Mouse (Mus musculus): ENCODE data around the gene Copg1. TPM values are rescaled to one million over a fixed set of nuclear protein-coding genes. Genes with fewer than 3 reads are reported as not detected.

Gene Copg1
- 27.1 TPM for polyA plus RNA-seq (2014; fragmentation: Illumina TruSeq; extraction: RNeasy Lipid Tissue Mini Kit (QIAGEN cat#74804); ENCODE audit: low read depth, low replicate concordance)

GRCm38 (mm10) chr6:87887594-87888233 lies at the start of gene Copg1:
Copg1 (plus strand) TSS chr6:87887814.

GRCm38 (mm10) chr6:87838551-87839197 lies 48.9 kb upstream of the Copg1 start, which contains the start of gene Isy1:
Isy1 (minus strand) TSS chr6:87838798.

GRCm38 (mm10) chr6:87850900-87851614 lies 36.6 kb upstream of the Copg1 start, which contains the start of gene Cnbp:
Cnbp (minus strand) TSS chr6:87851106.

GRCm38 (mm10) chr6:87913661-87914325 lies 26.2 kb downstream of the Copg1 start, which contains the start of gene Hmces:
Hmces (plus strand) TSS chr6:87913935.

Other genes starting within 250 kb of the Copg1 start
- gene Aplf, start 215.6 kb upstream of the Copg1 start, polyA plus RNA-seq (2014; fragmentation: Illumina TruSeq; extraction: RNeasy Lipid Tissue Mini Kit (QIAGEN cat#74804); ENCODE audit: low read depth, low replicate concordance): 13.8 TPM
- gene Efcc1, start 156.9 kb upstream of the Copg1 start, polyA plus RNA-seq (2014; fragmentation: Illumina TruSeq; extraction: RNeasy Lipid Tissue Mini Kit (QIAGEN cat#74804); ENCODE audit: low read depth, low replicate concordance): not detected
- gene Gp9, start 109.7 kb upstream of the Copg1 start, polyA plus RNA-seq (2014; fragmentation: Illumina TruSeq; extraction: RNeasy Lipid Tissue Mini Kit (QIAGEN cat#74804); ENCODE audit: low read depth, low replicate concordance): not detected
- 15.5 TPM for gene Rab43, start 75.7 kb upstream of the Copg1 start, polyA plus RNA-seq (2014; fragmentation: Illumina TruSeq; extraction: RNeasy Lipid Tissue Mini Kit (QIAGEN cat#74804); ENCODE audit: low read depth, low replicate concordance)
- gene Gm45140, start 52.0 kb upstream of the Copg1 start, polyA plus RNA-seq (2014; fragmentation: Illumina TruSeq; extraction: RNeasy Lipid Tissue Mini Kit (QIAGEN cat#74804); ENCODE audit: low read depth, low replicate concordance): not detected
- gene Isy1, start 49.0 kb upstream of the Copg1 start, polyA plus RNA-seq (2014; fragmentation: Illumina TruSeq; extraction: RNeasy Lipid Tissue Mini Kit (QIAGEN cat#74804); ENCODE audit: low read depth, low replicate concordance): 19.4 TPM
- 698 TPM for gene Cnbp, start 36.7 kb upstream of the Copg1 start, polyA plus RNA-seq (2014; fragmentation: Illumina TruSeq; extraction: RNeasy Lipid Tissue Mini Kit (QIAGEN cat#74804); ENCODE audit: low read depth, low replicate concordance)
- 7.0 TPM for gene Hmces, start 26.1 kb downstream of the Copg1 start, polyA plus RNA-seq (2014; fragmentation: Illumina TruSeq; extraction: RNeasy Lipid Tissue Mini Kit (QIAGEN cat#74804); ENCODE audit: low read depth, low replicate concordance)
- not detected for gene H1fx, start 93.8 kb downstream of the Copg1 start, polyA plus RNA-seq (2014; fragmentation: Illumina TruSeq; extraction: RNeasy Lipid Tissue Mini Kit (QIAGEN cat#74804); ENCODE audit: low read depth, low replicate concordance)
- 290 TPM for gene Rab7, start 157.5 kb downstream of the Copg1 start, polyA plus RNA-seq (2014; fragmentation: Illumina TruSeq; extraction: RNeasy Lipid Tissue Mini Kit (QIAGEN cat#74804); ENCODE audit: low read depth, low replicate concordance)
- 114 TPM for gene Rpn1, start 196.7 kb downstream of the Copg1 start, polyA plus RNA-seq (2014; fragmentation: Illumina TruSeq; extraction: RNeasy Lipid Tissue Mini Kit (QIAGEN cat#74804); ENCODE audit: low read depth, low replicate concordance)

Measured in sigmoid colon, adult 10 weeks (tissue).